Mouse (Mus musculus) embryonic fibroblast, embryonic 13.5 days (primary cell): ENCODE results near the gene Ralgps1.

Experiments used
- CTCF ChIP-seq: IDR thresholded peaks from 2 replicates; pipeline ENCODE4 v1.5.1; 2011; ENCODE audit warnings: mild to moderate bottlenecking, control low read depth, low read length, moderate library complexity, borderline replicate concordance; ENCODE audit not compliant: insufficient read depth
- POLR2A ChIP-seq: IDR thresholded peaks from 2 replicates; pipeline ENCODE4 v1.6.1; 2011; ENCODE audit warnings: low read depth, mild to moderate bottlenecking, control low read depth, low read length, moderate library complexity

- TF ChIP-seq POLR2A (no peak), CTCF (no peak)
Observed at GRCm38 (mm10) chr2:33219637-33220036, 151.6 kb downstream of the Ralgps1 start.
